8 mouse cellular contexts compared by ENCODE assay signal in the genomic region with DNA sequence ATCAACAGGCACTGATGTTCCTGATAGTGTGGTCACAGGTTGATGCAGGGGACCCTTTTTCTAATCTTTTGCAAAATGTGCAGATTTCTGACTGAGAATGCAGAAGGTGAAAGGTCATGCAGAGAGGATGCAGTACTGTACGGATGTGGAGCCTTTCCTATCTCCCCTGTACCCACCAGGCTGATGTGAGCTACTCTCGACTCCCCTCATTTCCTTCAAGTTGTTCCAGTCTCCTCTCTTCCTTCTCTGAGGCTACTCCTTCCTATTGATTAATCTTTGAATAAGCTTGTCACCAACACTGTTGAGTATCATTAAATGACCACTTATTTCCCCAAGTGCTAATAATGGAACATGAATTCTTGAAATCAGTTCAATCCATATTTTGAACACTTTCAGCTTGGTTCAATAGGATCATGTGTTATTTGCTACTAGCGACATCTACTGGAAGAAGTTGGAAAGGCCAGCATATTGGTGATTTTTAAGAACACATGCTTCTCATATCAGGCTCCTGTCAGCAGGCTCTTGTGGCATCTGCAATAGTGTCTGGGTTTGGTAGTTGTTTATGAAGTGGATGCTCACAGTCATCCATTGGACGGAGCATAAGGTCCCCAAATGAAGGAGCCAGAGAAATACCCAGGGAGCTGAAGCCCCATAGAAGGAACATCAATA. TPM values are rescaled to one million over a fixed set of nuclear protein-coding genes. Genes with fewer than 3 reads are reported as not detected.
DNase-seq lines count a peak whose midpoint lies in the region; ATAC-seq and TF ChIP-seq lines count a peak whose summit lies in the region.
"Had no signal": no experiment of that assay in that cellular context is flagged by ENCODE, and none has a peak within 500 bp of the region (broad histone marks: within the 10 kb centered on the region; RNA-seq: fewer than 3 reads in every experiment).

No protein-coding gene starts in this region.

- no peak overlapping the region for H3K9ac ChIP-seq in liver, postnatal 0 days (replicated peaks)

- no peaks in the 10 kb centered on the region for H3K36me3 ChIP-seq in liver, postnatal 0 days (replicated peaks; ENCODE audit: insufficient read depth, low read length)

- intact Hi-C loops in heart, postnatal 36 days (cut with DNase I): loop anchor here (1.0 to 10.0 kb wide), 3 partner anchors 149 to 433 kb away; a partner anchor contains a TSS

- H3K4me3 ChIP-seq in liver, postnatal 0 days (ENCODE audit: low read depth, low read length): no peak overlapping the region

- DNase-seq in ovary, postnatal 14 days (ENCODE audit: low spot score): peak; percentile 29
- no peak for DNase-seq in ovary, postnatal 36 days (ENCODE audit: low spot score)
- DNase-seq in R1 (ENCODE audit: low read depth, low spot score): peak; percentile 57
- peak; percentile 33 to 35 for DNase-seq in heart, postnatal 36 days
- DNase-seq in liver, postnatal 0 days: no peak
- peak; percentile 54 to 62 for DNase-seq in right cerebral cortex, postnatal 10 days (ENCODE audit: low spot score in 2 of 2)

- H3K27me3 ChIP-seq in liver, postnatal 0 days (ENCODE audit: insufficient read depth, low read length): no peaks in the 10 kb centered on the region

- WGBS in liver, postnatal 0 days (ENCODE audit: insufficient replicate concordance): 28% methylated on average over 4 of the region's 4 CpGs

- peak; percentile 71 for ATAC-seq in common myeloid progenitor, adult 5-6 weeks (replicated peaks; ENCODE audit: low read depth, poor library complexity, severe bottlenecking)
- ATAC-seq in liver, postnatal 0 days: no peak

- H3K4me1 ChIP-seq in liver, postnatal 0 days (ENCODE audit: insufficient read depth): no peaks in the 10 kb centered on the region

- no peak overlapping the region for H3K27ac ChIP-seq in liver, postnatal 0 days (ENCODE audit: low read depth)

- no peak overlapping the region for H3K4me2 ChIP-seq in liver, postnatal 0 days (ENCODE audit: low read depth, low read length)

- peak; percentile 83 for TF ChIP-seq CTCF in liver, postnatal 0 days (IDR thresholded peaks at IDR 0.05; ENCODE audit: low read depth)

- no peak for TF ChIP-seq EP300 in liver, postnatal 0 days (IDR thresholded peaks at IDR 0.05; ENCODE audit: low read depth)

- H3K9me3 ChIP-seq in liver, postnatal 0 days (ENCODE audit: low read length): no peaks in the 10 kb centered on the region

RNA-seq across cellular contexts. Expression of a gene that starts 12.7 kb away (rescaled TPM):
- total RNA-seq in common myeloid progenitor, adult 5-6 weeks (2017): not detected in 2 replicates
- total RNA-seq in heart, postnatal 36 days (2021): not detected
- not detected in 2 replicates for polyA plus RNA-seq in liver, postnatal 0 days (2015; fragmentation: Nextera tagmentation; extraction: Ambion mirVana)
- total RNA-seq: layer of hippocampus, postnatal 25 days had no signal

RNA-seq across cellular contexts. Expression of a gene that starts 27.6 kb away (rescaled TPM):
- total RNA-seq in common myeloid progenitor, adult 5-6 weeks (2017): not detected in 2 replicates
- not detected for total RNA-seq in heart, postnatal 36 days (2021)
- not detected in 2 replicates for polyA plus RNA-seq in liver, postnatal 0 days (2015; fragmentation: Nextera tagmentation; extraction: Ambion mirVana)
- total RNA-seq: layer of hippocampus, postnatal 25 days had no signal

RNA-seq across cellular contexts. Expression of a gene that starts 31.9 kb away (rescaled TPM):
- total RNA-seq in common myeloid progenitor, adult 5-6 weeks (2017): not detected in 2 replicates
- total RNA-seq in heart, postnatal 36 days (2021): not detected
- polyA plus RNA-seq in liver, postnatal 0 days (2015; fragmentation: Nextera tagmentation; extraction: Ambion mirVana): not detected in 2 replicates
- total RNA-seq: layer of hippocampus, postnatal 25 days had no signal

RNA-seq across cellular contexts. Expression of a gene that starts 44.5 kb away (rescaled TPM):
- total RNA-seq in common myeloid progenitor, adult 5-6 weeks (2017): not detected in 2 replicates
- total RNA-seq in heart, postnatal 36 days (2021): not detected
- polyA plus RNA-seq in liver, postnatal 0 days (2015; fragmentation: Nextera tagmentation; extraction: Ambion mirVana): not detected in 2 replicates
- total RNA-seq: layer of hippocampus, postnatal 25 days had no signal

RNA-seq across cellular contexts. Expression of a gene that starts 50.6 kb away (rescaled TPM):
- total RNA-seq in common myeloid progenitor, adult 5-6 weeks (2017): not detected in 2 replicates
- under 1 TPM; 0.43 to 0.67 TPM for total RNA-seq in heart, postnatal 36 days (2021)
- polyA plus RNA-seq in liver, postnatal 0 days (2015; fragmentation: Nextera tagmentation; extraction: Ambion mirVana): not detected in 2 replicates

Comparison
In these comparisons a context has a peak if more than half of its experiments do, and no peak if none do; other contexts are left out.
1. DNase-seq: peak in ovary, postnatal 14 days (single experiment), R1 (single experiment), heart, postnatal 36 days (2 of 2) and right cerebral cortex, postnatal 10 days (2 of 2); none in ovary, postnatal 36 days (single experiment) and liver, postnatal 0 days (single experiment).